Mouse (Mus musculus) forebrain, embryonic 16.5 days (tissue): ENCODE measurements around the gene Rnf26. TPM values are rescaled to one million over a fixed set of nuclear protein-coding genes. Genes with fewer than 3 reads are reported as not detected.

ENCODE experiments used
- ATAC-seq: fragments of 200-750 bp; cut with Nextera tagmentation; 2 replicates; pipeline ENCODE4 v1.8.0; 2017; ENCODE audit warnings: mild to moderate bottlenecking, moderate library complexity
- H3K27ac ChIP-seq: fragments of 300-500 bp; sonication (generic); 2 replicates; pipeline ENCODE4 v1.5.1; 2014; ENCODE audit warnings: low read length, control low read depth
- H3K27me3 ChIP-seq: fragments of 300-500 bp; sonication (generic); replicated peaks from 2 replicates; pipeline ENCODE4 v1.6.1; 2014; ENCODE audit warnings: low read length; ENCODE audit not compliant: control insufficient read depth, insufficient read depth
- H3K36me3 ChIP-seq: fragments of 300-500 bp; sonication (generic); 2 replicates; pipeline ENCODE4 v1.6.1; 2014; ENCODE audit not compliant: control insufficient read depth, insufficient read depth
- H3K4me1 ChIP-seq: fragments of 300-500 bp; sonication (generic); replicated peaks from 2 replicates; pipeline ENCODE4 v1.6.1; 2014; ENCODE audit warnings: low read length; ENCODE audit not compliant: control insufficient read depth, insufficient read depth
- H3K4me2 ChIP-seq: fragments of 300-500 bp; sonication (generic); 2 replicates; pipeline ENCODE4 v1.6.1; 2014; ENCODE audit warnings: mild to moderate bottlenecking, low read length, control low read depth
- H3K4me3 ChIP-seq: fragments of 300-500 bp; sonication (generic); replicated peaks from 2 replicates; pipeline ENCODE4 v1.5.1; 2014; ENCODE audit warnings: mild to moderate bottlenecking, low read length, control low read depth
- H3K9ac ChIP-seq: fragments of 300-500 bp; sonication (generic); replicated peaks from 2 replicates; pipeline ENCODE4 v1.6.1; 2014; ENCODE audit warnings: low read depth, low read length, control low read depth
- H3K9me3 ChIP-seq: fragments of 300-500 bp; sonication (generic); 2 replicates; pipeline ENCODE4 v1.6.1; 2016; ENCODE audit warnings: low read length; ENCODE audit not compliant: control insufficient read depth
- WGBS: fragments of 180-500 bp; shearing (Covaris S2); extraction: QIAGEN DNeasy Blood & Tissue Kit; methylation state at CpG from one replicate; pipeline ENCODE4 v1.1.7; 2014; 5-methylcytosine and 5-hydroxymethylcytosine counted together
- polyA plus RNA-seq: library from polyadenylated mRNA; unstranded; fragments of >200 nt; fragmentation: Nextera tagmentation; extraction: Ambion mirVana; gene quantifications from 2 replicates; pipeline ENCODE4 v1.2.1, GENCODE M21; 2015

The Rnf26 gene
- polyA plus RNA-seq, 1 experiment from 2014 or later = 33.4 TPM

DNA sequence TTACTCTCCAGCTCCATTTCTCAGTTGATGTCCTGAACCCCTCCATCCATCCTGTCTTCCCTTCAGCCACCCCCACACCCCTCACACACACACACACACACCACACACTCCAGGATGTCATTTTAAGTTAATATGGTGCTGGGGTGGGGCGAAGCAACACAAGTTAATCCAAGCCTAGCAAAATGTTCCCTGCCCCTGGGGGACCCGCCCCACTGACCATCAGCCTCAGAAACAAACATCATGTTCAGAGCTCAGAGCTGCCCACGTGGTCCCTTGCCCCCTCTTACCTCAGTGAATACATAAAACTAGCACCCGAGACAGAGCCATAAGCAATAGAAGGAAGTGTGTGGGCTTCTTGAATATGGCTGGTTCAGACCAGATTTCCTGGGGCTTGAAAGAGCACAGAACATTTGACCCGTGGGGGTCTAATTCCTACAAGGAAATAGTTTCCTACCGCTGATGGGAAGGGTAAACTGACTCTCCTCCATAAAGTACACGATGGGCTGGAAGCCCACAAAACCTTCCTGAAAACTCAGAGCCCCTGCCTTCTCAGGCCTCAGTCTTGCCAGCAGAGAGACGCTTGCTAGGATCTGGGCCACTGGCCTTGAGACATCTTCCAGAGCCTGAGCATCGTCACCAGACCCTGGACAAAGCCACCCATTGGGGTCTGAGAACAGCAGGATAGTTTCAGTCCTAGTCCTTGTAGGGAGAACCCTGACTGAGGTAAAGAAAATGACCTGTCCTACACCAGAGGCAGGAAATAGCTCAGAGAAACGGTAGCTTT, 33.1 kb downstream of the Rnf26 start:
- Histone ChIP-seq H3K27me3 (0 out of 2 replicates have a peak, but pooled peaks cover 4% of the 10 kb centered on the region), H3K9ac (no peak overlapping the region), H3K9me3 (no peaks in the 10 kb centered on the region), H3K27ac (no peak overlapping the region), H3K4me3 (no peak overlapping the region), H3K4me2 (no peak overlapping the region), H3K4me1 (peaks cover 29% of the 10 kb centered on the region), H3K36me3 (no peaks in the 10 kb centered on the region)
- WGBS = 79% methylated on average over 10 of the region's 10 CpGs
- no peak for ATAC-seq

DNA sequence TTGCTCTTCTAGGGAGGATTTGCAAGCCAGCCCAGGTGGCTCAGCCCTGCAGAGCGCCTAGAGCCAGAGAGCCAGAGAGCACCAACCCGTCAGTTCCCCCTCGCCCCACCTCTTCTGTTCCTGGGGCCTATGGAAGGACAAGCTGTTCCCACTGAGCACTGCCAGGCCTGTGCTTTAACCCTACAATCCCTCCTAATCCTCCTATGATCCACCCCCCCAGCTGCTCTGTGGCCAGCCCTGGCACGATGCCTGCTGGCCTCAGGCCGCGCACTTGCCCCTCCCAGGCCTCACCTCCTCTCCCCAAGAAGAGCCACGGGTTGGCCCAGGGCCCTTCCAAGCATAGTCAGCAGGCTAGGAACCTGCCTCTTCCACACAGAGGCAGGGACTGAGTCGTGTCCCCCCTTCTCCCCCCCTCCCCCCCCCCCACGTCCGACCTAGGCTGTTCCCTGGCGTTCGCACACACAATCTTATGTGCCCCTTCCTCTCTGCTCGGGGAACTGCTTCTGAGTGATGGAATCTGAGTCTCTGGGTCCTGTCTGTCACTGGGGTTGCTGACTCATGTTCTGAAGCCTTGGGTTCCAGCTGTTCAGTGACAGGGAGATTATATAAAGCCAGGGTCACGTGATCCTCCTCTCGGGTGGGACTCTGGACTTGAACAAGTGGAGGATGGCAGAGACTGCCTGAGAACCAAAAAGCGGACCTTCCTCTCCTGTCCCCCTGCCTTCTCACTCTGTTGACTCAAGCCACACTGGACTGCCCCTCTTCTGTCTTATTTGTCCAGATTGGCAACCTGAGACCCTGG, 34.2 kb downstream of the Rnf26 start:
- Histone ChIP-seq H3K36me3 (no peaks in the 10 kb centered on the region), H3K4me3 (no peak overlapping the region), H3K27ac (no peak overlapping the region), H3K9ac (no peak overlapping the region), H3K27me3 (0 out of 2 replicates have a peak, but pooled peaks cover 4% of the 10 kb centered on the region), H3K4me1 (peaks cover 20% of the 10 kb centered on the region), H3K9me3 (no peaks in the 10 kb centered on the region), H3K4me2 (no peak overlapping the region)
- 24% methylated on average over 14 of the region's 16 CpGs for WGBS
- peak; percentile 84 for ATAC-seq

DNA sequence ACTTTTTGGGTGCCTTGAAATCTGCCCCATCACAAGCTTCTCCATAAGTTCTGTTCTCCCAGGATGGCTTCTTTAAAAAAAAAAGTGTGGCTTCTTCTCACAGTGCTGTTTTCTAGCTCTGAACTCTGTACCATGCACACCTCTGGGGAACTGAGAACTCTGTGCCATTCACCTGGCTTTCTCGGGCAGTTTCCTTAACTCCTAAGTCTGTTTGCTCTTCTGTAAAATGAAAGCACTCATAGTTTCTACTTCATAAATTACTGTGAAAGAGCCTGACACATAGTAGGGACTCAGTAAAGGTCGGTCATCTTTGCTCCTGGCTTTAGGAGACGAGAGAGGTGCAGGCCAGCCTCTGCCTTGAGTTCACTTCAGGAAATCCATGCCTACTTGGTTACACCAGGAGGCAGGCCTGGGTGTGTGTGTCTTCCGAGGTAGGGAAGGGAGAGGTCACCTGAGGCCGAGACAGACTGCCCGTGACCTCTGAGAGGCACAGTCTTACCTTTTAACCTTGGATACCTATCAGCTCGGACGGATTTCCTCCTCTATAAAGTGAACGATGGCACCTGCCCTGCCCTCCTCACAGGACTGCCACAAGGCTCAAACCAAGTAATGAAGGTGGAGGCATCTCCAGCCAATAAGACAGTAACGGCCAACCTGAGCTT, 35.0 kb downstream of the Rnf26 start:
- 77% methylated on average over 10 of the region's 10 CpGs for WGBS
- no peaks in the 10 kb centered on the region for H3K27me3 ChIP-seq
- no peak overlapping the region for H3K27ac ChIP-seq
- no peak overlapping the region for H3K4me3 ChIP-seq
- H3K36me3 ChIP-seq = no peaks in the 10 kb centered on the region
- H3K4me1 ChIP-seq = peaks cover 13% of the 10 kb centered on the region
- H3K9ac ChIP-seq = no peak overlapping the region
- no peak for ATAC-seq
- H3K9me3 ChIP-seq = no peaks in the 10 kb centered on the region
- no peak overlapping the region for H3K4me2 ChIP-seq

DNA sequence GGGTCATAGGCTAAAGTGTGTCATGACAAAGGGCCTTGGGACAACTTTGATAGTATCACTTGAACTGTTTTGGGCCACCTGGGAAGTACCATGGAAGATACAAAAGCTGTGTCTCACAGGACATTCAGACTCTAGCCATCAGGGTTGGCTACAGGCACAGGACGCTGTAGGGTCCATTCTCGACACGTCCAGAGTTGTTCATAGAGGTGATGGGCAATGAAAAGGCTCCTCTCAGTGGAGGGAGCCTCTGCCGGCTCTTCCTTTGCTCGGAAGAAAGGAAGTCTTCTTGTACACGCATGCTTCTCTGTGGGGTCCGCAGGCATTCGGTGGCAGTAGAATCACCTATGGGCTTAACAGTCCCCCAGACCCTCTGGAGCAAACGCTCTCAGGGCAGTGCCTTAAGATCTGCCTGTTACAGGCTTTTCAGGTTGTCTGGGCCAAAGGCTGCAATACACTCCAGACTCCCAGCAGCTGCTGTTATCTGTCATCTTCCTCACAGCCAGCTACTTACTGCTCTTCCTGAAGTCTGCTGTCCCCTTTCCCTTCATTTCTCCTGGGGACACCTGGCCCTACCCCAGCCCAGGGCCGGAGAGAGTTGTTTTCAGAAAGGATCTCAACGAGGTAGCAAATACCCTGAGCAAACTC, 35.9 kb downstream of the Rnf26 start:
- Histone ChIP-seq H3K4me3 (no peak overlapping the region), H3K4me1 (peaks cover 20% of the 10 kb centered on the region), H3K27me3 (no peaks in the 10 kb centered on the region), H3K27ac (no peak overlapping the region), H3K9ac (no peak overlapping the region), H3K9me3 (no peaks in the 10 kb centered on the region), H3K36me3 (no peaks in the 10 kb centered on the region), H3K4me2 (no peak overlapping the region)
- no peak for ATAC-seq
- WGBS = 88% methylated on average over 11 of the region's 11 CpGs

DNA sequence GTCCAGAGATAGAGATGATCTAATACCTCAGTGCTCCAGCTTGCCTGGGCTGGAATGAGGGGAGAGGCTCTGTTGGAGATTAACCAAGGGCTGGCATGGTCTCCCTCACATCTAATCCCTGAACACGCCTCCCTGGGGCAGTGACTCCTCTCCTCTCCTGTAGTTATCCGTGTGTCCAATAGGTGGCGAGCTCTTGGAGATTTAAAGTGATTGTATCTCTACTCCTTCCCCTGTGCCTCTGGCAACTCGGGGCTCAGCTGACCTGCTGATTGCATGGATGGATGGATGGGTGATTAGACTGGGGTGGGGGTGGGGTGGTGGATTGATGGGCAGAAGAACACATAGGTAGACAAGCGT, 36.6 kb downstream of the Rnf26 start:
- Histone ChIP-seq H3K4me1 (peaks cover 25% of the 10 kb centered on the region), H3K4me2 (no peak overlapping the region)
- 10% methylated on average over 5 of the region's 5 CpGs for WGBS

DNA sequence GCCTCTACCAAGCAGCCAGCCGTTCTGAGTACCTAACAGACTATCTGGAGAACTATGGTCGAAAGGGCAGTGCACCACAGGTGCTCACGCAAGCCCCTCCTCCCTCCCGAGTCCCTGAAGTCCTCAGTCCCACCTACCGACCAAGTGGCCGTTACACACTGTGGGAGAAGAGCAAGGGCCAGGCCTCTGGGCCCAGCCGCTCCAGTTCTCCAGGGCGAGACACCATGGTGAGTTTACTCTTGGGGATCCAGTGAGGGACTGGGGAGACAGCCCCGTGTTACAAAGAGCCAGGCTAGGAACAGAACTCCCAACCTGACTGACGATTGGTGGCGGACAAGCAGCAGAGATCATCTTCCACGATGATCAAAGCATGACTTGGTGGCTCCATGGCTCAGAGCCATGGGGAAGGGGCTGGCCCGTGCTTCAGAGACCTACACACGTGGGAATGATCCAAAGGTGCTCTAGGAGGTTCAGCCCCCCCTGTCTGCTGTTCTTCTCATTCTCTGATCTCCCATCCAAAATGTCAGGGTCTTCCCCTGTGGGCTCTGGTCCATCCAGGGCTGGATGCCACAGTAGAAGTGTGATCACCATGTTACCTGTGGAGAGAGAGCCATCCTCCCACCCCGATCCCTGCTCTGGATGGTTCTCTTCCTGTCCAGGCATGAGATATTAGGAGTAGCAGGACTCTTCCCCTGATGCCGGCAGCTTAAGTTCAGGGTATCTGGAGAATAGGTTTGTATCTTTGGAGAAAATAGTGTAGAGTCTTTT, 37.1 kb downstream of the Rnf26 start:
- no peaks in the 10 kb centered on the region for H3K27me3 ChIP-seq
- no peaks in the 10 kb centered on the region for H3K36me3 ChIP-seq
- H3K4me3 ChIP-seq = no peak overlapping the region
- 63% methylated on average over 16 of the region's 16 CpGs for WGBS
- H3K9me3 ChIP-seq = no peaks in the 10 kb centered on the region
- H3K4me1 ChIP-seq = peaks cover 25% of the 10 kb centered on the region
- ATAC-seq = no peak
- H3K27ac ChIP-seq = no peak overlapping the region
- no peak overlapping the region for H3K9ac ChIP-seq
- no peak overlapping the region for H3K4me2 ChIP-seq

More for the DNA sequence above, 36.6 kb downstream of the Rnf26 start:
- Histone ChIP-seq H3K9ac (no peak overlapping the region), H3K4me3 (no peak overlapping the region), H3K9me3 (no peaks in the 10 kb centered on the region), H3K27me3 (no peaks in the 10 kb centered on the region), H3K36me3 (no peaks in the 10 kb centered on the region), H3K27ac (no peak overlapping the region)
- no peak for ATAC-seq

DNA sequence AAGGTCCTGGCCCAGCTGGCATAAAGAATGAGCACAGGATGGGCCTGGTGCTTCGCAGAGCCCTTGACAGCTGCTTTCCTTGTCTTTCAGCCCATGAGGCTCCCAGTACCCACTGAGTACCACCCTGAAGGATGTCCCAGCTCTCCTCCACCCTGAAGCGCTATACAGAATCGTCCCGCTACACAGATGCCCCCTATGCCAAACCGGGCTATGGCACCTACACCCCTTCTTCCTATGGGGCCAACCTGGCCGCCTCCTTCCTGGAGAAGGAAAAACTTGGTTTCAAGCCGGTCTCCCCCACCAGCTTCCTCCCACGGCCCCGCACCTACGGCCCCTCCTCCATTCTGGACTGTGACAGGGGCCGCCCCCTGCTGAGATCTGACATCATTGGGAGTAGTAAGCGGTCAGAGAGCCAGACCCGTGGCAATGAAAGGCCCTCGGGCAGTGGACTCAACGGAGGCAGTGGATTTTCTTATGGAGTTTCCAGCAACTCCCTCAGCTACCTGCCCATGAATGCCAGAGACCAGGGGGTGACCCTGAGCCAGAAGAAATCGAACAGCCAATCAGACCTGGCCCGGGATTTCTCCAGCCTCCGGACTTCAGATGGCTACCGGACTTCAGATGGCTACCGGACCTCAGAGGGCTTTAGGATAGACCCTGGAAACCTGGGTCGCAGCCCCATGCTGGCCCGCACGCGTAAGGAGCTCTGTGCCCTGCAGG, 37.9 kb downstream of the Rnf26 start:
- Histone ChIP-seq H3K9ac (no peak overlapping the region), H3K27me3 (no peaks in the 10 kb centered on the region), H3K4me2 (no peak overlapping the region), H3K9me3 (no peaks in the 10 kb centered on the region), H3K4me1 (peaks cover 25% of the 10 kb centered on the region), H3K36me3 (no peaks in the 10 kb centered on the region), H3K27ac (no peak overlapping the region), H3K4me3 (no peak overlapping the region)
- 71% methylated on average over 24 of the region's 24 CpGs for WGBS
- no peak for ATAC-seq
